Mouse (Mus musculus): ENCODE results near the gene Spon1.

DNA sequence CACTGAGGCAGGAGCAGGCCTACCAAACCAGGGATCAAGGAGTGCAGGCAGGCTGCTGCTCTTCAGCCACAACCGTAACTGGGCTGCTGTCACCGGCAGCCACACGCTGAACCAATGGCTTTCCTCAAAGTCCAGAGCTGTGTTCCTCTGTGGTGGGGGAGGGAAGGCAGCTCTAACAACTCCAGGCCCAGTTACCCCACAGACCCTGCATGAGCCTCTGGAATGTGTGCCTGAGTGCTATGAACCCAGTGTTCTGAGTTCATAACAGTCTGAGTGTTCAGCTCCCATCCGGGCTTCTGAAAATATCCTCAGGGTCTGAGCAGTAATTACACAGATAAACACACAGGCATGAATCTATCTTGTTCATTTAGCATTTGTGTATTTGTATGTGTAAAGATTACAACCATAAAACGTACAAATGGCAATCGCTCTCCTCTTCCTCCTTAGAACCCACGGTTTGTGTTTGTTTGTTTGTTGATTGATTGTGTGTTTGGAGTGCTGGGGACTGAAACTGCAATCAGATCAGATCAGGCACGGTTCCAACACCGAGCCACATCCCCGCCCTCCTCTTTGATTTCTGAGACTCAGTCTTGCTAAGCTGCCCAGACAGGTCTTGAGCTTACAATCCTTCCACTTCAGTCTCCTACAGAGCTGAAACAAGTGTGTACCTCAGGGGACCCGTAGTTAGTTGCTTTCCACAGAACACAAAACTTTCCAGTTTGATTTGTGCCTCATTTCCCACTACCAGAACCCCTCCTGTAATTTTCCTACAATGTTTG lies 299.8 kb downstream of the Spon1 start:
- TF ChIP-seq POLR2A (IDR thresholded peaks at IDR 0.05; ENCODE audit: borderline replicate concordance, extremely low read depth, insufficient read depth, insufficient read length, poor library complexity, severe bottlenecking) (no peak), CTCF (IDR thresholded peaks at IDR 0.05; ENCODE audit: borderline replicate concordance, extremely low read depth, insufficient read depth, insufficient read length) (no peak)
